Mouse (Mus musculus) lung, adult 10 weeks (tissue): ENCODE results near the gene Hvcn1. TPM values are rescaled to one million over a fixed set of nuclear protein-coding genes. Genes with fewer than 3 reads are reported as not detected.

ENCODE experiments used
- polyA plus RNA-seq: library from polyadenylated mRNA; stranded (reverse); fragments of 350-450 nt; fragmentation: Illumina TruSeq; extraction: RNeasy Lipid Tissue Mini Kit (QIAGEN cat#74804); gene quantifications from one replicate; pipeline ENCODE4 v1.2.3, GENCODE M21; 2014; ENCODE audit warnings: low read depth, low replicate concordance; ENCODE audit not compliant: insufficient read depth

The Hvcn1 gene
- polyA plus RNA-seq, result 16.2 TPM

DNA sequence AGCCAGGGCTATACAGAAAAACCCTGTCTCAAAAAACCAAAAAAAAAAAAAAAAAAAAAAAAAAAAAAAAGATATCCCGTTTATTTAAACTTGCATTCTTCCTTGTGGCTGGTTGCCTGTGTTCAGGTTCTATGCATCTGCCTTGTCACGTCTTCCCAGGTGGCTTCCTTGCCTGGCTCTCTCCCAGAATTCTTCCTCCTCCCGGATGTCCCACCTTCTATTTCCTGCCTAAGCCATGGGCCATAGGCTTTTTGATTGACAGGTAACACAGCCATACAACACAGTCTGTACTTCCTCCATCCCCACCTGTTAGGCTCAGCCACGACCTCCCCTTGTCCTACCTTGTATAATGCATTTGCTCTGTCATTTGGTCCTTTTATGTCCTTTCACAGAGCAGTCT, at the start of gene Hvcn1:
TSS of gene Hvcn1 (plus strand) at position 330 of the 400 bp plus-strand sequence.

DNA sequence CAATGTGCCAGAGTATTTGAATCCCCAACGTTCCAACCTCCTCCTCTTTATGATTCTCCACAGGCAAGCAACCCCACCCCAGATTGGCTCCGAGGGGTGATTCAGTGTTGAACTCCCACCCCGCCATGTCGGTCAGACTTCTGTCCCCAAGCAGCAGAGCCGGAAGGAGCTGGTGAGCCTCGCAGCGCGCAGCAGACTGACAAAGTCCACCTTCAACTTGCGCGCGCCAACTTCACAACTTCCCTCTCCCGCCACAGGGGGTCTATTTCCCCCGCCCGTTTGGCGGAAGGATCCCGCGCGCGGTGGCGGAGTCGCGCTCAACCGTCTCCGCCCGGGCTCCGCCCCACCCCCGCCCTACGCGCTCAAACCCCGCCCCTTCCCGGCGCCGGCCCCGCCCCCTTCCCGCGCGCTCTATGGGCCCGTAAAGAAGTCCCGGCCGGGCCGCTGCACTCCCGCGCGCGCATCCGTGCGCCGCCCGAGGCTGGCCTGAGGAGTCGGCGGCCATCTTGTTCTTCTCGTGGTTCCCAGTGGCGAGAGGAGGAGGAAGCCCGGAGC, 48.7 kb upstream of the Hvcn1 start, which contains the start of gene Ppp1cc:
TSS of gene Ppp1cc (plus strand) at position 452 of the 555 bp plus-strand sequence.

DNA sequence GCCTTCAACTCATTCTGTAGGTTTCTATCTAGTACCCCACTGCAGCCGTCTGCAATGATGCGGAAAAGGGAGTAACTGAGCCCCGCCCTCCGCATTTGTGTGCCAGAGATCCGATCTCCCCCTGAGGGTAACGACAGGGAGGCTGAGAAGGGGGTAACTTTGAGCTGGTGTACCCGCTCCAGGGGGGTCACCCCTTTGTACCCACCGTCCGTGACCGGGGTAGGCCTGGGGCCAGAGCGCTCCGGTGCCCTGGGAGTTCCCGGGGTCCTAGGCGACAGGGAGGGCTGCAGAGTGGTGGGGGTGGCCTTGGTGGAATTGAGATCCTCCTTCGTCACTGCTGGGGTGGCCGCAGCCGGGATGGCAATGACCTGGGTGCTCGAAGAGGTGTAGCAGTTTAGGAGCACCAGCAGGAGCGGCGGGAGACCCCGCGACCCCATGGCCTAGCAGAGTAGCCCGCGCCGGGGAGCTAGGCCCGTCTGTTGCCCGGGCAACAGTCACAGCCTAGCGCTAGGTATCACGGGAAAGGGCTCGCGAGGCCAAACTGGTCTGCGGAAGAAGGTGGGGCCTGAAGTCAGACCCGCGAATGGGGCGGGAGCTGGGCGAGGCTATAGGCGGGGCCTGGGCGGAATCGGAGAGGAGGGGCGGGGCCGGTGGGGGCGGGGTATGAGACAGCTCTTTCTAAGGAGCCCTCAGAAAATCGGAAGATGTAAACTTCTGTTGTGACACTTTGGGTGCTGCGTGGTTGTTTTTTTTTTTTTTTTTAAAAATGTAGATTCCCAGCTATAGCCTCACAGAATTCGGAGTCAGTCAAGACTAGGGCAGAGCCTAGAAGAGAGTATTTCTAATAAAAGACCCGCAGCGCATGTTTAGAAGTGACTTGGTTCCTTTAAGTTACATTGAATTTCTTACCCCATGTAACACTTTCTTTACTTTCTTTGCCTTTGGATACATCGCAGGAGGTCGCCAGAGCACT, 57.6 kb downstream of the Hvcn1 start, which contains the start of gene Tctn1:
TSS of gene Tctn1 (minus strand) at position 528 of the 973 bp plus-strand sequence.

DNA sequence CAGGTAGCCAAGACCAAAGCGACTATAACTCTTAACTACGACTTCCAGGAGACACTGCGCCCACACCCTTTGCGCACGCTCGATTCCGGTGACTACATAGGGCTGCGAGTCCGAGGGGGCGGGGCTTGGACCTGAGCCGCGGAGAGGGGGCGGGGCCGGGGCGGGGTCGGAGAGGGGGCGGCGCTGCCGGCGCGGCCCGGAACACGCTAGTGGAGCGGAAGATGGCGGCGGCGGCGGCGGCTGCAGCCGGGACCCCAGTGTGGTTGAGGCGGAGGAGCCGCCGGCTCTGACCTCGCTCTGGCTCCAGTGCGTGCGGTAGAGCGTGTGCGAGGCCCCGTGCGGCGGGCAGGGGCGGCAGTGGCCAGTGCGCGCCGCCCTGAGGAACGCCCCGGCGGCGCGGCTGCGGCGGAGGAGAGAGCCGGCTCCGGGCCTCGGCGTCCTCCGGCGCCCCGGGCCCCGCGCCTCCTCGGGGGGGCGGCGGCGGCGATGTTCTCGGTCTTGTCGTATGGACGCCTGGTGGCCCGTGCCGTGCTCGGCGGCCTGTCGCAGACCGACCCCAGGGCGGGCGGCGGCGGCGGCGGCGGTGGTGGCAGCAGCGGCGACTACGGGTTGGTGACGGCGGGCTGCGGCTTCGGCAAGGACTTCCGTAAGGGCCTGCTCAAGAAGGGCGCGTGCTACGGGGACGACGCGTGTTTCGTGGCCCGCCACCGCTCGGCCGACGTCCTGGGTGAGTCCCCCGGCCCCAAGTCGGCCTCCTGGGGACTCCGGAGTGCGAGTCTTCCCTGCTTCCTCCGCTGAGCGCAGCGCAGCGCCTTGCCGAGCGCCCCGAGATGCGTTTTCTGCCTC, 77.8 kb downstream of the Hvcn1 start, which contains the start of gene Pptc7:
TSS of gene Pptc7 (plus strand) at position 183 of the 846 bp plus-strand sequence.

Other genes with a start within 250 kb of the Hvcn1 start
- 1.2 TPM for gene Cux2, start 156.7 kb upstream of the Hvcn1 start, polyA plus RNA-seq
- not detected for gene Myl2, start 105.9 kb upstream of the Hvcn1 start, polyA plus RNA-seq
- gene Ccdc63, start 66.0 kb upstream of the Hvcn1 start, polyA plus RNA-seq, result 0.51 TPM
- 120 TPM for gene Ppp1cc, start 48.5 kb upstream of the Hvcn1 start, polyA plus RNA-seq
- 4.1 TPM for gene Tctn1, start 57.7 kb downstream of the Hvcn1 start, polyA plus RNA-seq
- gene Pptc7, start 77.6 kb downstream of the Hvcn1 start, polyA plus RNA-seq, result 12.7 TPM
- 1.3 TPM for gene Rad9b, start 147.4 kb downstream of the Hvcn1 start, polyA plus RNA-seq
- 92.0 TPM for gene Vps29, start 147.6 kb downstream of the Hvcn1 start, polyA plus RNA-seq
- gene Gpn3, start 165.1 kb downstream of the Hvcn1 start, polyA plus RNA-seq, result 21.9 TPM
- gene Fam216a, start 165.6 kb downstream of the Hvcn1 start, polyA plus RNA-seq, result 22.4 TPM
- gene Arpc3, start 185.1 kb downstream of the Hvcn1 start, polyA plus RNA-seq, result 325 TPM
- gene Anapc7, start 214.9 kb downstream of the Hvcn1 start, polyA plus RNA-seq, result 17.9 TPM